ENCODE assay signal across 9 mouse cellular contexts in genomic region chr9:96818822-96819481, GRCm38 (mm10).
DNase-seq lines count a peak whose midpoint lies in the region; ATAC-seq lines count a peak whose summit lies in the region.
"Had no signal": no experiment of that assay in that cellular context is flagged by ENCODE, and none has a peak within 500 bp of the region (broad histone marks: within the 10 kb centered on the region; RNA-seq: fewer than 3 reads in every experiment).

No protein-coding gene starts in this region.

- H3K4me3 ChIP-seq in embryonic facial prominence, embryonic 11.5 days (ENCODE audit: low read depth, low read length): no peak overlapping the region
- no peak overlapping the region for H3K4me3 ChIP-seq in embryonic facial prominence, embryonic 10.5 days
- no peak overlapping the region for H3K4me3 ChIP-seq in hindbrain, embryonic 15.5 days
- H3K4me3 ChIP-seq in midbrain, embryonic 12.5 days: no peak overlapping the region
- H3K4me3 ChIP-seq: heart, embryonic 15.5 days had no signal

- WGBS in embryonic facial prominence, embryonic 11.5 days: 63% methylated on average over 11 of the region's 11 CpGs
- 64% methylated on average over 11 of the region's 11 CpGs for WGBS in embryonic facial prominence, embryonic 10.5 days
- WGBS in hindbrain, embryonic 15.5 days: 61% methylated on average over 11 of the region's 11 CpGs
- 62% methylated on average over 11 of the region's 11 CpGs for WGBS in midbrain, embryonic 12.5 days

- intact Hi-C loops in left cerebral cortex, postnatal 14 days (cut with DNase I): loop anchor here (2.0 kb wide), 1 partner anchor 150 kb away; no protein-coding TSS in a partner anchor

- no peaks in the 10 kb centered on the region for H3K27me3 ChIP-seq in embryonic facial prominence, embryonic 11.5 days (ENCODE audit: control insufficient read depth, insufficient read depth, low read length)
- 0 out of 2 replicates have a peak, but pooled peaks cover 2% of the 10 kb centered on the region for H3K27me3 ChIP-seq in embryonic facial prominence, embryonic 10.5 days (replicated peaks; ENCODE audit: low read depth, poor library complexity, severe bottlenecking)
- no peaks in the 10 kb centered on the region for H3K27me3 ChIP-seq in hindbrain, embryonic 15.5 days
- no peaks in the 10 kb centered on the region for H3K27me3 ChIP-seq in midbrain, embryonic 12.5 days
- H3K27me3 ChIP-seq: heart, embryonic 15.5 days had no signal

- H3K27ac ChIP-seq in embryonic facial prominence, embryonic 11.5 days (replicated peaks; ENCODE audit: low read depth, low read length): no peak overlapping the region
- no peak overlapping the region for H3K27ac ChIP-seq in embryonic facial prominence, embryonic 10.5 days (replicated peaks)
- H3K27ac ChIP-seq in hindbrain, embryonic 15.5 days (replicated peaks): no peak overlapping the region
- H3K27ac ChIP-seq in midbrain, embryonic 12.5 days (replicated peaks): no peak overlapping the region
- H3K27ac ChIP-seq: heart, embryonic 15.5 days had no signal

- DNase-seq in embryonic facial prominence, embryonic 11.5 days (ENCODE audit: low spot score): no peak
- DNase-seq in embryonic facial prominence, embryonic 10.5 days (ENCODE audit: low spot score): no peak
- peak; percentile 11 for DNase-seq in NIH3T3 (ENCODE audit: low read depth)
- DNase-seq in urinary bladder, adult 2 months (ENCODE audit: low spot score): no peak
- DNase-seq in left cerebral cortex, postnatal 14 days (ENCODE audit: low spot score in 2 of 2): no peak
- DNase-seq in urinary bladder, postnatal 4 days (ENCODE audit: low spot score in 2 of 2): no peak

- peak; percentile 54 for ATAC-seq in embryonic facial prominence, embryonic 11.5 days (replicated peaks; ENCODE audit: insufficient number of reproducible peaks, low FRiP score, low TSS enrichment, low read depth)
- peak; percentile 55; the same call in 1 of the 2 replicates for ATAC-seq in hindbrain, embryonic 15.5 days (ENCODE audit: low FRiP score, low read depth)
- peak; percentile 30; the same call in 1 of the 2 replicates for ATAC-seq in midbrain, embryonic 12.5 days (ENCODE audit: low FRiP score, low read depth)

- no peaks in the 10 kb centered on the region for H3K4me1 ChIP-seq in embryonic facial prominence, embryonic 11.5 days (ENCODE audit: control insufficient read depth, insufficient read depth, low read length)
- no peaks in the 10 kb centered on the region for H3K4me1 ChIP-seq in embryonic facial prominence, embryonic 10.5 days
- H3K4me1 ChIP-seq in hindbrain, embryonic 15.5 days (replicated peaks): no peaks in the 10 kb centered on the region; the same call in 1 of the 2 replicates
- no peaks in the 10 kb centered on the region for H3K4me1 ChIP-seq in midbrain, embryonic 12.5 days

- H3K36me3 ChIP-seq in embryonic facial prominence, embryonic 11.5 days (replicated peaks; ENCODE audit: control insufficient read depth, insufficient read depth, low read depth, low read length): no peaks in the 10 kb centered on the region
- H3K36me3 ChIP-seq in embryonic facial prominence, embryonic 10.5 days (replicated peaks): peaks cover 2% of the 10 kb centered on the region; the same call in 1 of the 2 replicates
- no peaks in the 10 kb centered on the region for H3K36me3 ChIP-seq in hindbrain, embryonic 15.5 days
- H3K36me3 ChIP-seq in midbrain, embryonic 12.5 days: no peaks in the 10 kb centered on the region
- H3K36me3 ChIP-seq: heart, embryonic 15.5 days had no signal

- H3K9me3 ChIP-seq in embryonic facial prominence, embryonic 11.5 days (replicated peaks; ENCODE audit: control insufficient read depth, low read length): no peaks in the 10 kb centered on the region
- H3K9me3 ChIP-seq in embryonic facial prominence, embryonic 10.5 days: no peaks in the 10 kb centered on the region
- H3K9me3 ChIP-seq in hindbrain, embryonic 15.5 days: no peaks in the 10 kb centered on the region
- H3K9me3 ChIP-seq in midbrain, embryonic 12.5 days: peaks cover 3% of the 10 kb centered on the region; the same call in 1 of the 2 replicates
- H3K9me3 ChIP-seq: heart, embryonic 15.5 days had no signal

- H3K9ac ChIP-seq in embryonic facial prominence, embryonic 11.5 days (replicated peaks; ENCODE audit: low read length): 0 out of 2 replicates have a peak overlapping the region, but pooled peaks have one; percentile 4
- no peak overlapping the region for H3K9ac ChIP-seq in hindbrain, embryonic 15.5 days
- no peak overlapping the region for H3K9ac ChIP-seq in midbrain, embryonic 12.5 days (replicated peaks)
- H3K9ac ChIP-seq: heart, embryonic 15.5 days had no signal

- H3K4me2 ChIP-seq in embryonic facial prominence, embryonic 11.5 days (ENCODE audit: low read depth, low read length): no peak overlapping the region
- H3K4me2 ChIP-seq in hindbrain, embryonic 15.5 days: no peak overlapping the region
- no peak overlapping the region for H3K4me2 ChIP-seq in midbrain, embryonic 12.5 days (replicated peaks)
- H3K4me2 ChIP-seq: heart, embryonic 15.5 days had no signal
